12 mouse cellular contexts compared by ENCODE assay signal in genomic region chr14:103663026-103663425, GRCm38 (mm10). TPM values are rescaled to one million over a fixed set of nuclear protein-coding genes. Genes with fewer than 3 reads are reported as not detected.
DNase-seq lines count a peak whose midpoint lies in the region; ATAC-seq lines count a peak whose summit lies in the region.
"Had no signal": no experiment of that assay in that cellular context is flagged by ENCODE, and none has a peak within 500 bp of the region (broad histone marks: within the 10 kb centered on the region; RNA-seq: fewer than 3 reads in every experiment).

No protein-coding gene starts in this region.

- H3K4me1 ChIP-seq in hindbrain, embryonic 15.5 days (replicated peaks): peaks cover 7% of the 10 kb centered on the region
- H3K4me1 ChIP-seq in midbrain, embryonic 13.5 days (replicated peaks): peaks cover 8% of the 10 kb centered on the region
- H3K4me1 ChIP-seq: embryonic facial prominence, embryonic 15.5 days; limb, embryonic 10.5 days had no signal

- H3K4me3 ChIP-seq in hindbrain, embryonic 15.5 days: no peak overlapping the region
- H3K4me3 ChIP-seq in midbrain, embryonic 13.5 days (replicated peaks): no peak overlapping the region
- H3K4me3 ChIP-seq: embryonic facial prominence, embryonic 15.5 days; limb, embryonic 10.5 days had no signal

- 0 out of 2 replicates have a peak, but pooled peaks have one; percentile 31 for ATAC-seq in hindbrain, embryonic 15.5 days (ENCODE audit: low FRiP score, low read depth)
- ATAC-seq in midbrain, embryonic 13.5 days: peak; percentile 70
- ATAC-seq: intestine, embryonic 16.5 days had no signal

- H3K27ac ChIP-seq in hindbrain, embryonic 15.5 days (replicated peaks): no peak overlapping the region
- H3K27ac ChIP-seq in midbrain, embryonic 13.5 days: no peak overlapping the region
- H3K27ac ChIP-seq: embryonic facial prominence, embryonic 15.5 days; limb, embryonic 10.5 days had no signal

- no peaks in the 10 kb centered on the region for H3K27me3 ChIP-seq in hindbrain, embryonic 15.5 days
- H3K27me3 ChIP-seq in midbrain, embryonic 13.5 days: no peaks in the 10 kb centered on the region
- H3K27me3 ChIP-seq: embryonic facial prominence, embryonic 15.5 days had no signal

- WGBS in hindbrain, embryonic 15.5 days: 50% methylated on average over 7 of the region's 7 CpGs
- 58% methylated on average over 7 of the region's 7 CpGs for WGBS in midbrain, embryonic 13.5 days

- peak; percentile 65 for DNase-seq in CD4-positive, CD25-positive, alpha-beta regulatory T cell, adult 2 months (ENCODE audit: low read depth, low spot score)
- DNase-seq in R1 (ENCODE audit: low read depth, low spot score): peak; percentile 28
- no peak for DNase-seq in thymus, adult 18-20 months
- DNase-seq in urinary bladder, postnatal 4 days (ENCODE audit: low spot score in 2 of 2): no peak
- no peak for DNase-seq in testis, postnatal 14 days (ENCODE audit: low spot score)
- no peak for DNase-seq in kidney, postnatal 4 days
- DNase-seq: lung, embryonic 14.5 days had no signal

- H3K36me3 ChIP-seq in hindbrain, embryonic 15.5 days: peaks cover 13% of the 10 kb centered on the region
- H3K36me3 ChIP-seq in midbrain, embryonic 13.5 days: peaks cover 30% of the 10 kb centered on the region
- H3K36me3 ChIP-seq: embryonic facial prominence, embryonic 15.5 days; limb, embryonic 10.5 days had no signal

- no peak overlapping the region for H3K9ac ChIP-seq in hindbrain, embryonic 15.5 days
- no peak overlapping the region for H3K9ac ChIP-seq in midbrain, embryonic 13.5 days (replicated peaks)
- H3K9ac ChIP-seq: embryonic facial prominence, embryonic 15.5 days; lung, embryonic 14.5 days had no signal

- H3K4me2 ChIP-seq in hindbrain, embryonic 15.5 days: no peak overlapping the region
- no peak overlapping the region for H3K4me2 ChIP-seq in midbrain, embryonic 13.5 days (replicated peaks)
- H3K4me2 ChIP-seq: embryonic facial prominence, embryonic 15.5 days; lung, embryonic 14.5 days had no signal

- H3K9me3 ChIP-seq in hindbrain, embryonic 15.5 days: no peaks in the 10 kb centered on the region
- H3K9me3 ChIP-seq in midbrain, embryonic 13.5 days: no peaks in the 10 kb centered on the region
- H3K9me3 ChIP-seq: embryonic facial prominence, embryonic 15.5 days; limb, embryonic 10.5 days had no signal

RNA-seq across cellular contexts. Expression of gene Slain1, which starts 13.0 kb away (rescaled TPM):
- polyA plus RNA-seq in hindbrain, embryonic 15.5 days (2015; fragmentation: Nextera tagmentation; extraction: Ambion mirVana): 18.4 and 21.1 TPM in 2 replicates
- polyA plus RNA-seq in midbrain, embryonic 13.5 days (2015; fragmentation: Nextera tagmentation; extraction: Ambion mirVana): 11.1 and 17.3 TPM in 2 replicates

Comparison
In these comparisons a context has a peak if more than half of its experiments do, and no peak if none do; other contexts are left out.
1. DNase-seq: peak in CD4-positive, CD25-positive, alpha-beta regulatory T cell, adult 2 months (single experiment) and R1 (single experiment); none in thymus, adult 18-20 months (0 of 2), urinary bladder, postnatal 4 days (0 of 2), testis, postnatal 14 days (single experiment) and kidney, postnatal 4 days (0 of 2).